Comparison of ENCODE assay signal across 20 mouse cellular contexts in genomic region chr10:83397336-83397735, GRCm38 (mm10). TPM values are rescaled to one million over a fixed set of nuclear protein-coding genes. Genes with fewer than 3 reads are reported as not detected.
A peak's percentile ranks its signal among the peaks of the same experiment; 100 is the strongest.
DNase-seq lines count a peak whose midpoint lies in the region; ATAC-seq and TF ChIP-seq lines count a peak whose summit lies in the region.
"Had no signal": no experiment of that assay in that cellular context is flagged by ENCODE, and none has a peak within 500 bp of the region (broad histone marks: within the 10 kb centered on the region; RNA-seq: fewer than 3 reads in every experiment).

No protein-coding gene starts in this region.

- H3K27ac ChIP-seq in heart, embryonic 10.5 days: no peak overlapping the region
- H3K27ac ChIP-seq in bone marrow macrophage, adult 2 months (ENCODE audit: insufficient read depth, low read depth, low read length): peak overlapping the region; percentile 60
- H3K27ac ChIP-seq: forebrain, embryonic 13.5 days; heart, embryonic 15.5 days had no signal

- no peaks in the 10 kb centered on the region for H3K27me3 ChIP-seq in heart, embryonic 10.5 days (ENCODE audit: insufficient read depth, poor library complexity, severe bottlenecking)
- H3K27me3 ChIP-seq: forebrain, embryonic 13.5 days; heart, embryonic 15.5 days; Patski had no signal

- no peak overlapping the region for H3K4me3 ChIP-seq in heart, embryonic 10.5 days
- H3K4me3 ChIP-seq in bone marrow macrophage, adult 2 months (ENCODE audit: insufficient read depth, low read length): no peak overlapping the region
- H3K4me3 ChIP-seq: forebrain, embryonic 13.5 days; heart, embryonic 15.5 days had no signal

- H3K9me3 ChIP-seq in heart, embryonic 10.5 days: no peaks in the 10 kb centered on the region
- H3K9me3 ChIP-seq: forebrain, embryonic 13.5 days; heart, embryonic 15.5 days had no signal

- peak; percentile 51; the same call in 1 of the 2 replicates for ATAC-seq in megakaryocyte, adult 5-6 weeks (ENCODE audit: poor library complexity, severe bottlenecking)
- ATAC-seq in cerebellum, adult (ENCODE audit: insufficient number of reproducible peaks, low FRiP score, low TSS enrichment): no peak
- ATAC-seq: activated CD4-positive, CD25-positive, alpha-beta regulatory T cell, adult 4 months; forebrain, embryonic 13.5 days; forebrain, postnatal 0 days; hindbrain, embryonic 16.5 days; Patski had no signal

- WGBS in heart, embryonic 10.5 days: 90% methylated on average over 2 of the region's 2 CpGs

- peak; percentile 42 for DNase-seq in heart, embryonic 10.5 days (ENCODE audit: low spot score)
- DNase-seq in heart, adult 18-20 months: no peak
- peak; percentile 40 for DNase-seq in A20 (ENCODE audit: low read depth, low spot score)
- no peak for DNase-seq in lung, postnatal 4 days
- no peak for DNase-seq in cerebellum, postnatal 10 days
- DNase-seq: adrenal gland, postnatal 14 days; cerebellum, adult 8-10 months; cerebellum, postnatal 25 days; forebrain, postnatal 0 days; gastrocnemius, postnatal 14 days; heart, postnatal 14 days; kidney, adult 18-20 months had no signal

- no peak for TF ChIP-seq POLR2A in bone marrow macrophage, adult 2 months (IDR thresholded peaks at IDR 0.05; ENCODE audit: borderline replicate concordance, low read depth, low read length)

- no peak for TF ChIP-seq CTCF in bone marrow macrophage, adult 2 months (IDR thresholded peaks at IDR 0.05; ENCODE audit: low read depth, low read length)

- no peaks in the 10 kb centered on the region for H3K36me3 ChIP-seq in heart, embryonic 10.5 days
- H3K36me3 ChIP-seq: heart, embryonic 15.5 days had no signal

- H3K4me1 ChIP-seq in heart, embryonic 10.5 days: no peaks in the 10 kb centered on the region
- peaks cover 12% of the 10 kb centered on the region for H3K4me1 ChIP-seq in bone marrow macrophage, adult 2 months (ENCODE audit: control insufficient read depth, insufficient read depth, low read length)
- H3K4me1 ChIP-seq: forebrain, embryonic 13.5 days; heart, embryonic 15.5 days had no signal

RNA-seq across cellular contexts. Expression of gene D10Wsu102e, which starts 37.3 kb away (rescaled TPM):
- 0.64 and 0.80 TPM in 2 replicates for polyA plus RNA-seq in heart, embryonic 10.5 days (2016; fragmentation: Nextera tagmentation; extraction: Ambion mirVana)
- total RNA-seq in heart, adult 18-20 months (2021): under 1 TPM; 0.50 to 0.67 TPM
- polyA plus RNA-seq in bone marrow macrophage, adult 2 months (2012; ENCODE audit: insufficient read depth, insufficient read length, missing spikeins): 0.54 and 0.61 TPM in 2 replicates
- 0.40 and 0.46 TPM in 2 replicates for total RNA-seq in megakaryocyte, adult 5-6 weeks (2015)
- total RNA-seq in megakaryocyte, adult 5-6 weeks (2017): 0.44 and 0.57 TPM in 2 replicates

RNA-seq across cellular contexts. Expression of gene Slc41a2, which starts 59.7 kb away (rescaled TPM):
- polyA plus RNA-seq in heart, embryonic 10.5 days (2016; fragmentation: Nextera tagmentation; extraction: Ambion mirVana): 0.15 and 0.47 TPM in 2 replicates
- 1 to 10 TPM; 1.2 to 3.3 TPM for total RNA-seq in heart, adult 18-20 months (2021)
- polyA plus RNA-seq in bone marrow macrophage, adult 2 months (2012; ENCODE audit: insufficient read depth, insufficient read length, missing spikeins): 18.8 and 20.4 TPM in 2 replicates
- 0.52 and 0.76 TPM in 2 replicates for total RNA-seq in megakaryocyte, adult 5-6 weeks (2015)
- total RNA-seq in megakaryocyte, adult 5-6 weeks (2017): 0.73 and 1.0 TPM in 2 replicates

Comparison
In these comparisons a context has a peak if more than half of its experiments do, and no peak if none do; other contexts are left out.
1. DNase-seq: peak in heart, embryonic 10.5 days (single experiment) and A20 (single experiment); none in heart, adult 18-20 months (0 of 2), lung, postnatal 4 days (0 of 2) and cerebellum, postnatal 10 days (0 of 2).